ENCODE assay signal across 9 mouse cellular contexts in the genomic region with DNA sequence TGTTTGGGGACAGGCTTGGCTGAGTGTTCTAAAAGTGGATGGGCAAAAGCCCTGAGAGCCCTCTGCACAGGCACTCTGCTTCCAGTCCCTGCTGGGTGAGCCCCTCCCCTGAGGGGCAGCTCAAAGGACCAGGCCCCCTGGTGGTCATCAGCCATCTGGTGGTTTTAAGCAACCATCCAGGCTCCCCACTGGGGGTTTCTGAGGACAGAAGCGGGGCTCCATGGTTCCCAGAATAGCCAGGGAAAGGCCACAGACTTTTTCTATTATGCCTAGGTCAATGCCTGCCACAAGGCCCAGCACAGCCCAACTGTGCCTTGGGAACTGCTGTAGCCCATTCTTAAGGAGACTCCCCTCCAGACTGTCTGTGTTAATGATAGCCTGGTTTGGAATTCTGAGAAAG.
DNase-seq lines count a peak whose midpoint lies in the region; ATAC-seq and TF ChIP-seq lines count a peak whose summit lies in the region.
"Had no signal": no experiment of that assay in that cellular context is flagged by ENCODE, and none has a peak within 500 bp of the region (broad histone marks: within the 10 kb centered on the region; RNA-seq: fewer than 3 reads in every experiment).

No protein-coding gene starts in this region.

- H3K9me3 ChIP-seq in lung, embryonic 14.5 days (ENCODE audit: low read depth, low read length), result no peaks in the 10 kb centered on the region
- no peaks in the 10 kb centered on the region for H3K9me3 ChIP-seq in neural tube, embryonic 12.5 days

- intact Hi-C loops in gastrocnemius, postnatal 14 days (cut with DNase I; ENCODE audit: low total_unique reads), result no loop called here

- no peaks in the 10 kb centered on the region for H3K27me3 ChIP-seq in lung, embryonic 14.5 days (ENCODE audit: insufficient read depth, low read length)
- H3K27me3 ChIP-seq in neural tube, embryonic 12.5 days (replicated peaks), result no peaks in the 10 kb centered on the region

- no peaks in the 10 kb centered on the region for H3K4me1 ChIP-seq in lung, embryonic 14.5 days (ENCODE audit: insufficient read depth)
- H3K4me1 ChIP-seq in neural tube, embryonic 12.5 days, result peaks cover 34% of the 10 kb centered on the region

- 35% methylated on average over 1 of the region's 1 CpGs for WGBS in lung, embryonic 14.5 days
- 7% methylated on average over 1 of the region's 1 CpGs for WGBS in neural tube, embryonic 12.5 days

- H3K27ac ChIP-seq in lung, embryonic 14.5 days (ENCODE audit: low read depth), result no peak overlapping the region
- no peak overlapping the region for H3K27ac ChIP-seq in neural tube, embryonic 12.5 days

- no peaks in the 10 kb centered on the region for H3K36me3 ChIP-seq in lung, embryonic 14.5 days (ENCODE audit: insufficient read depth)
- H3K36me3 ChIP-seq in neural tube, embryonic 12.5 days, result no peaks in the 10 kb centered on the region

- no peak overlapping the region for H3K4me2 ChIP-seq in lung, embryonic 14.5 days
- peak overlapping the region; percentile 14; the same call in 1 of the 2 replicates for H3K4me2 ChIP-seq in neural tube, embryonic 12.5 days (replicated peaks)

- DNase-seq in lung, embryonic 14.5 days, result peak; percentile 33
- DNase-seq in lung, postnatal 36 days, result no peak
- DNase-seq in cerebellum, adult 9-11 months, result peak; percentile 77
- no peak for DNase-seq in adrenal gland, postnatal 36 days
- DNase-seq in gastrocnemius, postnatal 14 days, result no peak

- H3K9ac ChIP-seq in lung, embryonic 14.5 days, result no peak overlapping the region
- H3K9ac ChIP-seq in neural tube, embryonic 12.5 days, result no peak overlapping the region

- no peak for ATAC-seq in lung, embryonic 14.5 days (ENCODE audit: insufficient read depth)
- ATAC-seq in granulocyte monocyte progenitor cell, adult 5-6 weeks (replicated peaks; ENCODE audit: poor library complexity, severe bottlenecking), result 0 out of 2 replicates have a peak, but pooled peaks have one; percentile 33
- ATAC-seq in neural tube, embryonic 12.5 days (ENCODE audit: low FRiP score, low read depth), result peak; percentile 64
- no peak for ATAC-seq in erythroid progenitor cell, adult 5-6 weeks (replicated peaks; ENCODE audit: low FRiP score, poor library complexity, severe bottlenecking)
- ATAC-seq: Patski had no signal

- peak; percentile 45; the same call in 1 of the 2 replicates for TF ChIP-seq CTCF in lung, embryonic 14.5 days (IDR thresholded peaks at IDR 0.05; ENCODE audit: low read depth)

- no peak overlapping the region for H3K4me3 ChIP-seq in lung, embryonic 14.5 days (ENCODE audit: low read depth, low read length)
- no peak overlapping the region for H3K4me3 ChIP-seq in neural tube, embryonic 12.5 days

Comparison
In these comparisons a context has a peak if more than half of its experiments do, and no peak if none do; other contexts are left out.
1. DNase-seq: peak in lung, embryonic 14.5 days (single experiment) and cerebellum, adult 9-11 months (single experiment); none in lung, postnatal 36 days (single experiment), adrenal gland, postnatal 36 days (0 of 2) and gastrocnemius, postnatal 14 days (single experiment).
2. ATAC-seq: peak in granulocyte monocyte progenitor cell, adult 5-6 weeks (single experiment) and neural tube, embryonic 12.5 days (single experiment); none in lung, embryonic 14.5 days (single experiment) and erythroid progenitor cell, adult 5-6 weeks (single experiment).